Mouse (Mus musculus) central nervous system, embryonic 14 days (tissue): ENCODE results near the gene 1700006A11Rik. TPM values are rescaled to one million over a fixed set of nuclear protein-coding genes. Genes with fewer than 3 reads are reported as not detected.

ENCODE experiments used
- polyA plus RNA-seq: library from polyadenylated mRNA; depleted of rRNA; stranded (reverse); fragments of >200 nt; gene quantifications from 2 replicates; pipeline ENCODE4 v1.2.3, GENCODE M21; 2012; rRNA removed

1700006A11Rik gene
- polyA plus RNA-seq = not detected in 2 replicates

DNA sequence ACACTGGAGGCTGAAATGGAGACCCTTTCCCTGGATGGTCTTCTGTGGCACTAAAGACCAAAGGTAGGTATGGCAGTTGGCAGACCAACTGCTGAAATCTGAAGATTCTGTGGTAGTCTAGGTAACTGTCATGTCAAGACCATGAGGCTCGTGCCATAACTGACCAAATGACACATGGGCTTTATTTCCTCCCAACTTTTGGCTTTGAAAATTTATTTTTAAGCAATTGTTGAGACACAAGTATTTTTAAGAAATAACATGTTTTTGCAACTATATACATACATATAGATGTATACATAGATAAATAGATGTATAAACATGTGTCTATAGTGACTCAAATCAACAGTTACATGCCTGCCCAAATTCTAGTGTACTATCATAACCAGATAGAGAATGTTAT is at the start of gene 1700006A11Rik:
Gene 1700006A11Rik, minus strand, starts transcription at position 101 of the 400 bp plus-strand sequence.

Other genes with a start within 250 kb of the 1700006A11Rik start
- gene Tram1l1, start 105.2 kb downstream of the 1700006A11Rik start, polyA plus RNA-seq = 24.4 and 24.9 TPM in 2 replicates
- gene 1700003H04Rik, start 155.1 kb upstream of the 1700006A11Rik start, polyA plus RNA-seq = not detected in 2 replicates